In the genomic region with DNA sequence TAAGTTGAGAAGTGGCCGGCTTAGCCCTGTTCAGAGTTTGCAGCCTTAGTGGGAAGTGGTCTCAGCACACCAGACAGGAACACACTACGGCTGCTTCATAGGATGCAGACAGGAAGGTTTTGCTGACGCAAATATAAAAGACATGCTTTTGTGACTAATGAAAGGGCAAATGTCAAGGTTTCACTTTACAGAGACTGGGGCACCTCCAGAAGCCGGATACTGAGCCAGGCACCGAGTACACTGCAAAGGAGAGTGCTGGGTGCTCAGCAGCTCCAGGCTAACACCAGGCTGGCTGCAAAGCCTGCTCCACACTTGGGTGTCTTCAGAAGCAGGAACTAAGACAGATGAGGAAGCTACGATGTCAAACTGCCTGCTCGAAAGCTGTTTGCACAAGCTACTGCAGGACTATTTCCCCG, we compare ENCODE assay signal across 10 mouse cellular contexts. TPM values are rescaled to one million over a fixed set of nuclear protein-coding genes. Genes with fewer than 3 reads are reported as not detected.
DNase-seq lines count a peak whose midpoint lies in the region; ATAC-seq and TF ChIP-seq lines count a peak whose summit lies in the region.
"Had no signal": no experiment of that assay in that cellular context is flagged by ENCODE, and none has a peak within 500 bp of the region (broad histone marks: within the 10 kb centered on the region; RNA-seq: fewer than 3 reads in every experiment).

No protein-coding gene starts in this region.

- H3K9ac ChIP-seq in liver, embryonic 15.5 days: no peak overlapping the region
- no peak overlapping the region for H3K9ac ChIP-seq in forebrain, postnatal 0 days
- H3K9ac ChIP-seq: midbrain, embryonic 12.5 days had no signal

- peaks cover 57% of the 10 kb centered on the region for H3K4me1 ChIP-seq in liver, embryonic 15.5 days (replicated peaks)
- no peaks in the 10 kb centered on the region for H3K4me1 ChIP-seq in forebrain, postnatal 0 days (ENCODE audit: insufficient read depth)

- no peaks in the 10 kb centered on the region for H3K9me3 ChIP-seq in liver, embryonic 15.5 days (replicated peaks)
- no peaks in the 10 kb centered on the region for H3K9me3 ChIP-seq in forebrain, postnatal 0 days (ENCODE audit: low read length)
- H3K9me3 ChIP-seq: midbrain, embryonic 12.5 days had no signal

- 43% methylated on average over 8 of the region's 8 CpGs for WGBS in liver, embryonic 15.5 days (ENCODE audit: insufficient replicate concordance)
- WGBS in forebrain, postnatal 0 days: 76% methylated on average over 8 of the region's 8 CpGs

- TF ChIP-seq CTCF in forebrain, postnatal 0 days (IDR thresholded peaks at IDR 0.05; ENCODE audit: low read depth): no peak

- no peaks in the 10 kb centered on the region for H3K27me3 ChIP-seq in liver, embryonic 15.5 days
- H3K27me3 ChIP-seq in forebrain, postnatal 0 days (ENCODE audit: insufficient read depth, low read length): no peaks in the 10 kb centered on the region
- H3K27me3 ChIP-seq: midbrain, embryonic 12.5 days had no signal

- H3K4me3 ChIP-seq in liver, embryonic 15.5 days (replicated peaks): no peak overlapping the region
- no peak overlapping the region for H3K4me3 ChIP-seq in forebrain, postnatal 0 days (ENCODE audit: low read depth, low read length)
- H3K4me3 ChIP-seq: layer of hippocampus, adult 2 months; midbrain, embryonic 12.5 days had no signal

- peak overlapping the region; percentile 23 for H3K4me2 ChIP-seq in liver, embryonic 15.5 days
- no peak overlapping the region for H3K4me2 ChIP-seq in forebrain, postnatal 0 days (ENCODE audit: low read depth)
- H3K4me2 ChIP-seq: midbrain, embryonic 12.5 days had no signal

- peak; percentile 64 to 82 for DNase-seq in adrenal gland, adult (ENCODE audit: inconsistent age in 2 of 2, low spot score in 1 of 2)
- DNase-seq in adrenal gland, postnatal 4 days (ENCODE audit: low spot score in 2 of 2): no peak
- peak; percentile 12 to 21 for DNase-seq in spleen, adult 18-20 months
- no peak for DNase-seq in spleen, adult 12 weeks (ENCODE audit: low spot score)
- DNase-seq in thymus, postnatal 25 days: peak; percentile 52
- DNase-seq in frontal cortex, postnatal 36 days (ENCODE audit: low spot score in 2 of 2): no peak
- no peak for DNase-seq in forebrain, postnatal 0 days

- no peak; the same call in 1 of the 2 replicates for ATAC-seq in liver, embryonic 15.5 days (ENCODE audit: insufficient read depth)
- ATAC-seq in forebrain, postnatal 0 days: no peak

- peak overlapping the region; percentile 34; the same call in 1 of the 2 replicates for H3K27ac ChIP-seq in liver, embryonic 15.5 days (replicated peaks)
- H3K27ac ChIP-seq in forebrain, postnatal 0 days (ENCODE audit: low read depth, low read length): no peak overlapping the region
- H3K27ac ChIP-seq: layer of hippocampus, adult 2 months; midbrain, embryonic 12.5 days had no signal

- 0 out of 2 replicates have a peak, but pooled peaks cover 4% of the 10 kb centered on the region for H3K36me3 ChIP-seq in liver, embryonic 15.5 days (replicated peaks)
- no peaks in the 10 kb centered on the region for H3K36me3 ChIP-seq in forebrain, postnatal 0 days (ENCODE audit: insufficient read depth)
- H3K36me3 ChIP-seq: midbrain, embryonic 12.5 days had no signal

RNA-seq across cellular contexts. Expression of a gene that starts 37.1 kb away (rescaled TPM):
- total RNA-seq in adrenal gland, postnatal 4 days (2021): 10 to 100 TPM; 27.5 to 28.2 TPM
- polyA plus RNA-seq in liver, embryonic 15.5 days (2015; fragmentation: Nextera tagmentation; extraction: Ambion mirVana): 28.9 and 29.2 TPM in 2 replicates
- total RNA-seq in forebrain, postnatal 0 days (2014; rRNA removed): 22.2 and 30.7 TPM in 2 replicates
- 6.0 and 20.7 TPM in 2 replicates for polyA plus RNA-seq in forebrain, postnatal 0 days (2015; fragmentation: Nextera tagmentation; extraction: Ambion mirVana)

RNA-seq across cellular contexts. Expression of a gene that starts 47.9 kb away (rescaled TPM):
- total RNA-seq in adrenal gland, postnatal 4 days (2021): 10 to 100 TPM in 1 of 2 experiments, 1 to 10 TPM in 1; 9.6 to 10.4 TPM
- 3.4 and 3.5 TPM in 2 replicates for polyA plus RNA-seq in liver, embryonic 15.5 days (2015; fragmentation: Nextera tagmentation; extraction: Ambion mirVana)
- total RNA-seq in forebrain, postnatal 0 days (2014; rRNA removed): 1.0 and 2.2 TPM in 2 replicates
- polyA plus RNA-seq in forebrain, postnatal 0 days (2015; fragmentation: Nextera tagmentation; extraction: Ambion mirVana): 2.9 and 3.6 TPM in 2 replicates

Comparison
In these comparisons a context has a peak if more than half of its experiments do, and no peak if none do; other contexts are left out.
1. DNase-seq: peak in adrenal gland, adult (2 of 2), spleen, adult 18-20 months (2 of 2) and thymus, postnatal 25 days (single experiment); none in adrenal gland, postnatal 4 days (0 of 2), spleen, adult 12 weeks (single experiment), frontal cortex, postnatal 36 days (0 of 2) and forebrain, postnatal 0 days (single experiment).